Mouse (Mus musculus) c-Kit-positive CD71-positive TER-119-positive erythroid progenitor cells, embryonic 14.5 days (primary cell): ENCODE data around the gene Bpnt1.

Experiments
- DNase-seq: peaks from one replicate; pipeline ENCODE4 v3.0.0-alpha.2; 2013; ENCODE audit warnings: low spot score

The Bpnt1 gene

DNA sequence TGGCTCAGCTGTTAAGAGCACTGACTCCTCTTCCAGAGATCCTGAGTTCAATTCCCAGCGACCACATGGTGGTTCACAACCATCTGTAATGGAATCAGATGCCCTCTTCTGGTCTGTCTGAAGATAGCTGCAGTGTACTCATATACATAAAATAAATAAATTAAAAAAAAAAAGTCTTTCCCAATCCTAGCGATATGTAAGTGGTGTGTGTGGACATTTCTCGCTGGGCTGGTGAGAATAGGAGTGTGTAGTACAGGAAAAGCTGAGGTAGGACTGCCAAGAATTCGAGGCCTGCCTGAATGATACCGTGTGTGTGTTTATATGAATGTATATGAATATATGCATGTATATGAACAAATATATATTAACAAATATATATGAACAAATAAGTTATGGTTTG lies 585 bp upstream of the Bpnt1 start:
- DNase-seq, result no peak

DNA sequence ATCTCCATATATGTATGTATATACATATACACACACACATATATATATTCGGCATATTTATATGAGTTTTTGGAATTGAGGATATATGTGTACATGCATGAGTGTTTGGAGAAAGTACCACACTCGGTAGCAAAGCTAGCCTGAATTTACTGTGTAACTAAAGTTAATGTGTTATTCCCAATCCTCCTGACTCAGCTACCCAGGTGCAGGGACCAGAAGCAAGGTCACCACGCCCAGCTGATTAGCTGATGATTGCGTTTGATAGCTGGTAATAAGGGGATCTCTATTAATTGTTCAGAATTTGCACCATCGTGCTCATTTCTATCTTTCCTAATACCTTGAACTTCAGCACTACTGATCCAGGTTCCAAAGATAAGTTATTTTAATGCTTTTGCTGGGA lies 1.7 kb downstream of the Bpnt1 start:
- no peak for DNase-seq

DNA sequence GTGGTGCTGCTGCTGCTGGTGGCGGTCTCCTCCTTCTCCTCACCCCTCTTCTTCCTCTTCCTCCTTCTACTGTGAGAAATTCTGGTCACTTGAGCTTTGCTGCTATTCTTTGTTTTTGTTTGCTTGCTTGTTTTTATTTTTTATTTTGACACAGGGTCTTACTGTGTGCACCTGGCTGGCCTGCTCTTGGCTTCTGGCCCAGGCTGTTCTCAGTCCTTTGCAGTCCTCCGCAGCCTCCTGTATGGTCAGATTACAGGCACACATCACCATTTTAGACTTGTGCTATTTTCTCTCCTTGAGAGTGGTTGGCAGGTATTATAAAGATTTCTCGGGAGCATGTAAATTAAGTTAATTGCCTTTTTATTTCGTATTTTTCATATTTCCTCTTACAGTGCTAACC lies 2.2 kb downstream of the Bpnt1 start:
- no peak for DNase-seq

DNA sequence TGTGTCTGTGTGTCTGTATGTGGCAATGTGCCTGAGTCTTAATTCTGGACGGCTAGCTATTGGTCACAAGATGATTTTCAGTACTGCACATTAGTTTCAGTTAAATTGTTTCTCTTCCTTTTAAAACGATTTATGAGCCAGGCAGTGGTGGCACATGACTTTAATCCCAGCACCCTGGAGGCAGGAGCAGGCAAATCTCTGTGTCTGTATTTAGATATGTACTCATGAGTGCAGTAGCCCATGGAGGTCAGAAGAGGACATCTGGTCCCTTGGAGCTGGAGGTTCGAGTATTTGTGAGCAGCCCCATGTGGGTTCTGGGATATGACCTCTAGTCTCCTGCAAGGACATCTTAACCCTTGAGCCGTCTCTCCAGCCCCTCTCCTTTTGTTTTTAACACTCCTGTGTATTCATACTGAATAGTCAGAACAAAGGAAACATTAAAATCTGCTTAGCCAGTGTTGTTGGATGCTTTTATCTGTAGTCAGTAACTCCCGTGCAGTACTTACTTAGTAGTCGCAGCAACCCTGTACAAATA lies 3.3 kb downstream of the Bpnt1 start:
- no peak for DNase-seq

DNA sequence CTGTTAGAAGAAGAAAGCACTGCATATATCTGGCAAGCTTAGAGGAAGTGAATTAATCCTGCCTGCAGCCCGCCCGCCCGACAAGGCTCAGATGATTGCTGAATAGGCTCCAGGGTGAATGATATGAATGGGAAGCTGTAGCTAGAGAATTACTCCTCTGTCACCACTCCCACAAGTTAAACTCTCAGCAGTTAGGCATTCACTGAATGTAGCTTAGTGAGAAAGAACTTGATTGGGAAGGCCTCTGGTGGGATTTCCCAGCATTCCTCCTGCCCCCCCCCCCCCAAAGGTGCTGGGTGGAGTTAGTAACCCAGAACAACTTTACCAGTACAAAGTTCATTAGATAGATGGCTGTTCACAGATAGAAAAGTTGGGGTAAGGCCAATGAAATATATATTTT lies 4.6 kb downstream of the Bpnt1 start:
- no peak for DNase-seq

DNA sequence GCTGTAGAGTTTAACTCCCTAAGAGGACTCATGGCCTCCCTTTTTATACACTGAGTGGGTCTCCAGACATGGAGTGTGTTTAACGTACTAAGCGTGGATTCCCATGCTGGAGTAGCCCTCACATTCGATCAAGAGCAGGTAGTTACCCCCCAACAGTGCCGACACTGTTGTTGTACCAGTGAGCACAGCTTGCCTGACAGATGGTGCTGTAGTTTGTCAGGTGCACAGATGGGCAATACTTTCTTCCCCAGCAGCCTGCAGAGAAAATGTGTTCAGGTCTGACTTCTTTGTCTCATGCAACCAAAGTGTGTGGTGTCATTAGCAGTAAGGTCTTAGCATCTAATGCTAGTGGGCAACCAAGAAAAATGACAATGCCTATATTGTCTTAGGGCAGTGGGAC lies 10.5 kb downstream of the Bpnt1 start:
- no peak for DNase-seq

DNA sequence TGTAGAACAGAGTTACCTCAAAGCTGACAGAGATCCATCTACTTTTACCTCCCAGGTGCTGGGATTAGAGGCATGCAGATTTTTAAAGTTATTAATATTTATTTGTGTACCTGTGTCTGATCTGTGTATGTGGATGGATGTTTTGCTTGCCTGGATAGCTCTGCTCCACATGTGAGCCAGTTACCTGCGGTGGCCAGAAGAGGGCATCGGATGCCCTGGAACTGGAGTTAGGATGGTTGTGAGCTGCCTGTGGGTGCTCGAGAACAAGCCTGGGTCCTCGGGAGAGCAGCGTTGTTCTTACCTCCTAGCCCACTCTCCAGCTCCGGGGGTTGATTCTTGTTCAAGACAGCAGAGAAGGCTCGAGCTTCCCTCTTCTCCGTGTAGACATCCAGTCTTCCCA lies 11.5 kb downstream of the Bpnt1 start:
- DNase-seq, result no peak

DNA sequence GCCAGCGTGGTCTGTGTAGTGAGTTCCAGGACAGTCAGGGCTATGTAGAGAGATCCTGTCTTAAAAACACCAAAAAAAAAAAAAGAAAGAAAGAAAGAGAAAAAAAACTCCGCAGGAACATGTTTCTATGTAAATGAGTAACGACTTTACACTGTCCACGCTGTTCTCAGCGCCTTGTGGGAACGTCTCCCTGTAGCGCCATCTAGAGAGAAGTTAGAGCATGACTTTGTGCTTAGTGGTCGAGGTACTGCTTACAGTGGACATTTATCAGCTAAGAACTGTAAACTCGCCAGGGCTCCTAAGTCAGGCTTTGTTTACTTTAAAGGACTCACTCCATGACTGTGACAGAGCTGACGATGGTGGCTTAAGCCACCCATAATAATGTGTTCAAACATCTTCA lies 14.2 kb downstream of the Bpnt1 start:
- no peak for DNase-seq

DNA sequence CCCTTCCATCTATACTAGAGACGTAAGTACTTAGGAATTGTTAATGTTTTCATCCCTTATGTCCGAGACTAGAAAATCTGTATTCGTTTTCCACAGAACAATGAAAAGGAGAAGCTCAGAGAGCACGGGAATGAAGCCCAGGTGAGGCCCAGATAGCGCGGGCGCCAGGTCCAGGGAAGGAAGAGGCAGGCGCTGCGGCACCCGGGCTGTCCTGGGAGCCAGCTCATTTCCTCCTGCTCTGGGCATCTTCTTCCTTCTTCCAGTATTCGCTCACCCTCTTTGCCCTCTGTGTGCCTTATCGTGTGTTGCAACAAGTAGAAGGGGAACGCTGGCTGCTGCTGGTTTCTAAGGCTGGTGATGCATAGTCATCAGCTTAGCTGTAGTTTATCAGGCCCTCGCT lies 17.8 kb downstream of the Bpnt1 start:
- DNase-seq, result no peak

DNA sequence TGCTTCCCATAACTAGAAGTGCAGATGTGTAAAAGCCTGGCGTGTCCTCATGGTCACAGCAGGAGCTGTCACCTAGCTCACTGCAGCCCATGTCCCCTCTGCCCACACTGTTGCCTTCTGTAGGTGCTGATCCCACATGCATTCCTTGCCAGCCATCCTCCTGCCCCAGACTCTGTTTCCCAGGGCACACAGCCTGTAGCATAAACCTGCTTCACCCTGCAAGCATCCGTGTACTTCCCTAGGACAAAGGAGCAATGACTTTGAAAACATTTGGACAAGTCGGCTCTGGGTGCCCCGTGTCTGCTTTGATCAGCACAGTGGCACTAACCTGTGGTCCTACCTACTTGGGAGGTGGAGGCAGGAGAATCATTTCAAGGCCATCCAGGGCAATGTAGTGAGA lies 18.7 kb downstream of the Bpnt1 start:
- no peak for DNase-seq

DNA sequence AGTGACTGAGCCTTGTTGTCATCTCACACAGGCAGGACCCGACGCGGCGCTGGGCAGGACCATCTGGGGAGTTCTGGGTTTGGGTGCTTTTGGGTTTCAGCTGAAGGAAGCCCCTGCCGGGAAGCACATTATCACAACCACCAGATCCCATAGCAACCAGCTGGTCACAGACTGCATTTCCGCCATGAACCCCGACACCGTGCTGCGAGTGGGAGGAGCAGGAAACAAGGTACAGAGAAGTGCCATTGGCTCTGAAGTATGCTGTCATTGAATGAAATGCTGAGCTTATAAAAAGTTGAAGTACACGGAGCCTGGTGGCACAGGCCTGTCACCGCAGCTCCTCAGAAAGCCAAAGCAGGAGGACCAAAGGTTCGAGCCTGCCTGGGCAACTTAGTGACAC lies 20.2 kb downstream of the Bpnt1 start:
- DNase-seq, result no peak

DNA sequence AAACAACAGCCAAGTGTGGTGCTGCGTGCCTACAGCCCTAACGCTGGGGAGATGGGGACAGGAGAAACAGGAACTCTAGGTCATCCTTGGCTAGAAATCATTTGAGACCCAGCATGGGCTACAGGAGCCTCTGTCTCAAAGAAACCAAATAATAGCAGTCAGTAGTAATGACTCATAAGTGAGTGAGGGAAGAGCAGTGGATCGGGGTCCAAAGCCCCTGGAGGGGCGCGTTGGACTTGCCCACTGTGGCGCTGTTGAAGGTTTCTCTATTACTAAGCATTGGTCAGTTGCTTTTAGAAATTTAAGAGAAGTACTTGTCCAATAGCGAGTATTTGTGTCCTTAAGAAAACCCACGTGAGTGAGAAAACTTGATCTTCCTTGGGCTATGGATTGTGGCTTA lies 21.4 kb downstream of the Bpnt1 start:
- no peak for DNase-seq

DNA sequence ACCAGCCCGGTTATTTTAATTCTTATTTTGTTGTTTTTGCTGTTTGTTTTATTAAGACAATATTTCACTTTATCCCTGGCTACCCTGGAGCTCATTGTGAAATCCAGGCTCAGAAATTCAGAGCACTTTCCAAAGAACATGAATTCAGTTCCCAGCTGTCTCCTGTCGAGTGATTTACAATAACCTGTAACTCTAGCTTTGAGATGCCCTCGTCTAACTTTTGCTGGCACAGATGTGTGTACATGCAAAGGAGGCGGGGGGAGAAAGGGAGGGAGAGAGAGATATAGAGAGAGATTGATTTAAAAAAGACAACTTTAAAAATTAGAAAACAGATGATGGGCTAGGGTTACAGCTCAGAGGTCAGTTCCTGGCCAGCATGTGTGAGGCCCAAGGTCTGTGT lies 22.8 kb downstream of the Bpnt1 start:
- DNase-seq, result no peak

DNA sequence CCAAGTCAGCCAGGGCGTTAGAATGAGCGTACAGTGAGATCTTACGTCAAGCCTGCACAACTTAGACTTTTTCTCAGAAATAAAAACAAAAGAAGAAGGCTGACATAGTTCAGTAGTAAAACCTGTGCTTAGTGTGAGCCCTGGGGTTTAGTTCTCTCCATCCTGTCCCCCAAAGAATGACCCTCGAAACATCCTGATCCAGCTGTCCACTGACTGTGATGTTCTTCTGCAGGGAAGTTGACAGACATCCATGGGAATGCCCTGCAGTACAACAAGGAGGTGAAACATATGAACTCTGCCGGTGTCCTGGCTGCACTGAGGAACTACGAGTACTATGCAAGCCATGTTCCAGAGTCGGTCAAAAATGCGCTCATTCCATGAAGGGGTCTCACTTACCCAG lies 24.3 kb downstream of the Bpnt1 start:
- DNase-seq, result no peak

DNA sequence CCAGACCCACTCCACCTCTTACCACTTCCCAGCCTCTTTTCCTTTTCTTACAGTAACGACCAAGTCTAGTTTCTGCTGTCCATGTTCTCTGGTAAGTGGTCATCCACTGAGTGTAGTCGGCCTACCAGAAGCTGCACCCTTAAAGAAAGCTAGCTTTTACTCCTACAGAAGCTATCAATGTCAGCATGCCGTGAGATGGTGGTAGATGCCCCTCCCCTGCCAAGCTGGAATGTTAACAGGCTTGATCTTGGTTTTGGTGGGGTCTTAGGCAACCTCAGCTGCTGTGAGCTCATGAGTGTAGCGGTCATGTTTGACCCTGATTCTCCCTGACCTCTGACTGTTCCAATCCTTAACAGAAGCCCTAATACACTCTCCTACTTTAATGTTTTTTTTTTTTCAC lies 26.3 kb downstream of the Bpnt1 start:
- no peak for DNase-seq

DNA sequence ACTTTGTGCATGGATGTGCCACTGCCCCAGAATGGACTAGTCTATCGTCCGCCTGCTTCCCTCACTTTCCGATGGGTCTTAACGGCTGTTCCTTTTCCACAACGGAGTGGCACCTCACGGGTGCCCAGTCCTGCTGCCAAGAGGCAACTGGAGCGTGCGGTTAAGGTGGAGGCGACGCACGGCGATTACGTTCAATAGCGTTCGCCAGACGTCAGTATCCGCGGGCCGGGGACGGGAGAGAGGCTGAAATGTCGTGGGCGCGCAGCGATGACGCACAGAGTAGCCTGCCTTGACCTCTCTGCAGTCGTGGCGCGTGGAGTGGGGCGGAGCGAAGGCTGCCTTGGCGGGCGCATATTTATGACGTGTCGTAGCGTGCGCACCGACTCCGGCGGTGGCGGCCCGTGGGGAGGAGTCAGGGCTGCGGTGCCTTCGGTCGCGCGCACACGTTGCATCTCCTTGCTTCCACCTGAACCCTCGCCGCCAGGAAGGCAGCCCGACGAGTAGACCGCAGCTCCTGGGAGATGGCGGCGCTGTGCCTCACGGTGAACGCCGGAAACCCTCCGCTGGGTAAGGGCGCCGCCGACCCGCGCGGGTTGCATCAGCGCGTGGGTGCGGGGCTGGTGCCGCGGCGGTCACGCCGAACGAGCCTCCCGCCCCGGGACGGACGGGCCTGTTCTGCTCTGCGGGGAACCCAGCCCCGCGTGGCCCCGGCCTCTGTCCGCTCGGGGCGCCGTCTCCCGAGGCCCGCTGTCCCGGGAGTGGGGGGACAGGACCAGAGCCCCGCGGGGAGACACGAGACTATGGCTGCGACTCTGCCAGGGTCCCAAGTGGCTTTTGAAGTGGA lies 30.9 kb downstream of the Bpnt1 start, which contains the start of gene Eprs:
Eprs (plus strand) TSS at position 368 of the 844 bp plus-strand sequence.
- peak; percentile 98 for DNase-seq

DNA sequence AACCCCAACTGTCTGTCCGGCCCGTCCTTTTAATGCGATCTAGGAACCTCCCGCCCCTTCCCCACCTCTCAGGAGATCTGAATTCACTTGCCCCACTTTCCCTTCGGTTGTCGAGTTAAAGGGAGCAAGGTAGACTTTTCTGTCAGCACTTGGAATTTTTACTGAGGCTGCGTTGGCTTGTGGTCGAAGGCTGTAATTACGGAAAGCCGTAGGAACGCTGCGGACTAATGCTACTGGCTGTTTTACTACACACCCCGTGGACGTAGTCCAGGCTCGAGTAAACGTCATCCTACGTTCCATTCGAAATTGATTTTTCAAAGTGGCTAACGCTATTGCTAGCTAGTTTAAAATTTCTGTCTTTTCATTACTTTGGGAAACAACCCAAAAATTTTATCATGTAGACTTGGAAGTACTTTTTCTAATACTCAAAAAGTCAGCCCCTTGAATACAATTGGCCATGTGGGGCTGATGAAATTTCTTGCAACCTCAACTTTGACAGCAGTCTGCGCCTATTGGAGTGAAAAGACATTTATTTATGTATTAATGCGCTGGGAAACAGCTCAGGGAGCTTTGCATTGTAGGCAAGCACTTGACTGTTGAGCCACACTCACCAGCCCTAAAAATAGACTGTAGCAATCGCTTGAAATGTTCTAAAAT lies 31.7 kb downstream of the Bpnt1 start:
- peak; percentile 61 for DNase-seq

DNA sequence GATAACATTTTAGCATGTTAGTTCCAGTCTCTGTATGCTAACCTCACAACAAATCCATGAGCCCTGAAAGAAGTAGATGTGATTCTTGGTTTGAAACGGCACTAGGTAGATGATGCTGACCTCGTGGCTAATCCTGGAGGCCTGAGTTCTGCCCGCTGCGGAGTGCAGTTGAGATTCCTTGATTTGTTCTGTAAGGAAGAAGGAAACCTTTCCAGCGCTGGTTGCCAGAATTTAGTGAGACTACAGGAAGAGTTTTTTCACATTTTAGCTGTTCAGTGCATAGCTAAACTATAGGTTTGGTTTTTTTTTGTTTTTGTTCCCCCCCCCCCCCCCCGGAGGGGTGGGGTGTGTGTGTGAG lies 32.2 kb downstream of the Bpnt1 start:
- no peak for DNase-seq

DNA sequence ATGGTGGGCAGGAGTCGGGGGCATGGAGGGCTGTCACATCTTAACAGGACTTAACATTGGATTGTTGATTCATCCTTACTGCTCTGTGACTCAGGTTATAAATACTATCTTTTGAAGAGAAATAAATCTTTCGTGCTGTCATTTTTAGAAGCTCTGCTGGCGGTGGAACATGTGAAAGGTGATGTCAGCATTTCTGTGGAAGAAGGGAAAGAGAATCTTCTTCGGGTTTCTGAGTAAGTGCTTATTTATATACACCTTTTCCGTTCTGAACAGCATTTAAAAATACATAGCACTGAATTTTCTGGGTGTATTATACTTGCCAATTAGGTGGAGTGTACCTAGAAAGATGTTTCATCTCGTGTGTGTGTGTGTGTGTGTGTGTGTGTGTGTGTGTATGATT lies 35.4 kb downstream of the Bpnt1 start:
- no peak for DNase-seq

DNA sequence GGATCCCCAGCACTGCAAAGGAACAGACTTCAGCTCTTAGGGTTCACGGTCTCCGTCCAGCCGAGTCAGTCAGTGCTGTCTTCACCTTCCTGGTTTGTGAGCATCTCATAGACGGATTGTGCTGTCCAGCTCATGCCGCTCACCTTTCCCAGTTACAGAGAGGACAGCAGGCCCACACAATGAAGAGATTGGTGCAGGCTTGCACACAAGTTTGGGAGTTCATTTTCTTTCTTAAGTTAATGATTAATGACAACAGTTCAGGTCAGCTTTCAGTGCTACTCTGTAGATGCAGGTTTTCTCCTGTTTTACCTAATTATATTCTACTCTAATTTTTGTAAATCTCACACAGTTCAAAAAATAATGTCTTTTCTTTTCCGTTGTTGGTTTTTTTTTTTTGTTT lies 38.0 kb downstream of the Bpnt1 start:
- no peak for DNase-seq

DNA sequence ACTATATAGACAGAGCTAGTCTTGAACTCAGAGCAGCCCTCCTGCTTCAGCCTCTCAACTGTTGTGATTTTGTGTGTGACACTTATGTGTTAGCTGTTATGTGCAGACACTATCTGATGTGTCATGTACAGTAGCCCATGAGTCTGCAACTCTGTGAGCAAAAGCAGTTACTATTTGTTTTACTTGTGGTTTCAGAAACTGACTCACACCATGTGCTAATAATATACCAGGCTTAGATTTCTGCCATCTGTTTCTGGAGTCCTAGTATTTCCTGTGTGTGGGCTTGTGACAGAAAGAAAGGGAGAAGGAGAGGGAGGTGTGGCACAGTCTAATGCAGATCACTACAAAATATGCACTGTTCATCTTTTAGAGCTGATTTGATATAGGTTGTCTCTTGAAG lies 44.4 kb downstream of the Bpnt1 start:
- no peak for DNase-seq

DNA sequence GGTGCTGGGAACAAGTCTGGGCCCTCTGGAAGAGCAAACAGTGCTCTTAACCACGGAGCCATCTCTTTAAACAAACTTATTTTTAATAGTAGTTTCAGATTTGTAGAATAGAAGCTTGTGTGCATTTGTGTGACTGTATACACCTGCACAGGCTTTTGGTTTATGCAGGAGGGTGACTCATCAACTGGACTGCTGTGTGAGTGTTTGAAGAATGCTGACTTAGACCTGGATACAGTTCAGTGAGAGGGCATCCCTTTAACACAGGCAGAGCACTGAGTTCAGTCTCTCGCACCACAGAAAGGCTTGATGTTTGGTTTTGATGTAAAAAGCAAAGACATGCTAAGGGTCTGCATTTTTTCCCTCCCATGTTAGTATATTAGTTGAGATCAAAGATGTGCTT lies 45.5 kb downstream of the Bpnt1 start:
- DNase-seq, result no peak

DNA sequence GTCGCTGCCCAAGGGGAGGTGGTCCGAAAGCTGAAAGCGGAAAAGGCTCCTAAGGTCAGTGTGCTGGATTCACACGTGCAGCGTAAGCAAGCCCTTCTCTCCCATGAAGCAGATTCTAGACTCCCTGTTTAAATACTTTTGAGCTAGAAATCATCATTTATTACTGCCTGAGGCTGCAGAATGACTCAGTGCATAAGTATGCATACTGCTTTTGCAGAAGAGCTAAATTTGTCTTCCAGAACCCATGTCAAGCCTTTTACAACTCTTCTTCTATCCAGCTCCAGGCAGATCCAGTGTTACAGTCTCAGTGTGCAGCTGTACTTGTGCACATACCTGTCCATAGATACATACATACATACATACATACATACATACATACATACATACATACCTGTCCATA lies 69.7 kb downstream of the Bpnt1 start:
- DNase-seq, result no peak

DNA sequence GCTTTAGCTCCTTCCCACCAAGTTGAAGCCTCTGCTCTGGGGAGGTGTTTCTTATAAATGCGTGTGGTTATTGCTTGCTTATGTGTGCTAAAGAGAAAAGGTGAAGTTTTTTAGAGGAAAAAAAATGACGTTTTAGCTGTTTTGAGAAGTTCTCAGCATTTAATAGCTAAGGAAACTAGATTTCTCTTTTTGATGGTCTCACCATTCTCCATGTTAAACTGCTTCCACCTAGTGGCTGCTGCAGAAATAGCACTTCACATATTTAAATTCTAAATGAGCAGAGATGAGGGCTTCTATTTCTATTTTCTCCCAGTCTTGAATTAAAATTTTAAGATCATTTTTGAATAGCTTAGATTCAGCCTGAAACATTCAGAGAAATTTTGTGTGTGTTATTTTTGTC lies 72.1 kb downstream of the Bpnt1 start:
- peak; percentile 52 for DNase-seq
